Mouse (Mus musculus) CH12.LX (cell line): Measurements from ENCODE around the gene Mid1. TPM values are rescaled to one million over a fixed set of nuclear protein-coding genes. Genes with fewer than 3 reads are reported as not detected.
"Not testable (repeated sequence)": the region's sequence is repeated elsewhere in the genome, so short reads cannot be mapped to it uniquely, and the experiment has no call there.

Experiments
- DNase-seq: peaks from one replicate; pipeline ENCODE4 v3.0.0-alpha.2; 2013; ENCODE audit errors: extremely low read depth
- H3K27ac ChIP-seq: 2 replicates; pipeline ENCODE4 v1.5.1; 2012; ENCODE audit warnings: low read depth, mild to moderate bottlenecking, control low read depth, moderate library complexity; ENCODE audit not compliant: insufficient read depth
- H3K27me3 ChIP-seq: replicated peaks from 2 replicates; pipeline ENCODE3; 2012; ENCODE audit warnings: inconsistent platforms
- H3K36me3 ChIP-seq, 2 experiments: replicated peaks in 1 of 2; 2 replicates each; pipeline versions ENCODE3 to v1.6.1; 2012; ENCODE audit warnings: inconsistent platforms in 1 of 2, low read length in 1 of 2, mild to moderate bottlenecking in 1 of 2, mixed read lengths in 1 of 2, moderate library complexity in 1 of 2; ENCODE audit not compliant: control insufficient read depth in 1 of 2, insufficient read depth in 1 of 2
- H3K4me1 ChIP-seq, 2 experiments: 2 replicates each; pipeline ENCODE4 v1.6.1; 2012; ENCODE audit warnings: inconsistent platforms in 1 of 2, moderate library complexity in 1 of 2; ENCODE audit not compliant: insufficient read depth in 2 of 2, control insufficient read depth in 1 of 2
- H3K4me2 ChIP-seq: 2 replicates; pipeline ENCODE4 v1.6.1; 2012; ENCODE audit warnings: low read depth, mild to moderate bottlenecking, control low read depth; ENCODE audit not compliant: poor library complexity, insufficient read depth, severe bottlenecking
- H3K4me3 ChIP-seq, 3 experiments: fragments of 150-350 bp in 1 of 3; sonication (generic) in 1 of 3; replicated peaks in 1 of 3; 2 replicates each; pipeline versions ENCODE3 to v1.5.1; 2011 to 2012; ENCODE audit warnings: low read depth in 2 of 3, low read length in 2 of 3, mild to moderate bottlenecking in 2 of 3, moderate library complexity in 2 of 3, control low read depth in 1 of 3, improper control_type of control experiment in 1 of 3, inconsistent platforms in 1 of 3, mixed read lengths in 1 of 3; ENCODE audit not compliant: poor library complexity in 1 of 3
- H3K79me2 ChIP-seq: replicated peaks from 2 replicates; pipeline ENCODE4 v1.6.1; 2012; ENCODE audit warnings: mild to moderate bottlenecking, moderate library complexity; ENCODE audit not compliant: control insufficient read depth, poor library complexity, insufficient read depth, severe bottlenecking; ENCODE audit errors: extremely low read depth
- H3K9ac ChIP-seq: 2 replicates; pipeline ENCODE4 v1.6.1; 2012; ENCODE audit warnings: low read depth, mild to moderate bottlenecking, control low read depth, moderate library complexity; ENCODE audit not compliant: insufficient read depth
- H3K9me3 ChIP-seq: replicated peaks from 2 replicates; pipeline ENCODE3; 2012; ENCODE audit warnings: low read length, inconsistent platforms, mixed read lengths
- BHLHE40 ChIP-seq: IDR thresholded peaks from 2 replicates; pipeline ENCODE4 v1.6.1; 2011; ENCODE audit warnings: mild to moderate bottlenecking, low read depth, low read length, improper control_type of control experiment
- CTCF ChIP-seq, 2 experiments: IDR thresholded peaks in 1 of 2; conservative IDR thresholded peaks in 1 of 2; 2 replicates each; pipeline ENCODE4 v1.5.1; 2011 to 2012; ENCODE audit warnings: low read depth in 2 of 2, low read length in 2 of 2, improper control_type of control experiment in 1 of 2, inconsistent platforms in 1 of 2, mild to moderate bottlenecking in 1 of 2, moderate library complexity in 1 of 2
- EP300 ChIP-seq: IDR thresholded peaks from 2 replicates; pipeline ENCODE4 v1.6.1; 2011; ENCODE audit warnings: low read length, improper control_type of control experiment
- GABPA ChIP-seq: IDR thresholded peaks from 2 replicates; pipeline ENCODE4 v1.6.1; 2012; ENCODE audit warnings: low read depth, low read length, improper control_type of control experiment, inconsistent platforms; ENCODE audit not compliant: insufficient replicate concordance
- IRF4 ChIP-seq: IDR thresholded peaks from 2 replicates; pipeline ENCODE4 v1.6.1; 2014; ENCODE audit warnings: low read depth, mild to moderate bottlenecking, inconsistent platforms, low read length, improper control_type of control experiment
- KAT2A ChIP-seq: IDR thresholded peaks from 2 replicates; pipeline ENCODE4 v1.6.1; 2012; ENCODE audit warnings: low read length, improper control_type of control experiment, inconsistent platforms; ENCODE audit not compliant: insufficient replicate concordance
- MAX ChIP-seq: IDR thresholded peaks from 2 replicates; pipeline ENCODE4 v1.6.1; 2011; ENCODE audit warnings: low read length, improper control_type of control experiment
- MYC ChIP-seq: IDR thresholded peaks from 2 replicates; pipeline ENCODE4 v1.6.1; 2011; ENCODE audit warnings: low read depth, mild to moderate bottlenecking, improper control_type of control experiment, low read length
- PAX5 ChIP-seq: IDR thresholded peaks from 2 replicates; pipeline ENCODE4 v1.6.1; 2012; ENCODE audit warnings: low read length, inconsistent platforms, mixed read lengths
- POLR2AphosphoS2 ChIP-seq: IDR thresholded peaks from 2 replicates; pipeline ENCODE4 v1.6.1; 2011; ENCODE audit warnings: low read depth, low read length, improper control_type of control experiment
- RAD21 ChIP-seq: IDR thresholded peaks from 2 replicates; pipeline ENCODE4 v1.6.1; 2011; ENCODE audit warnings: low read depth, mild to moderate bottlenecking, low read length, improper control_type of control experiment, moderate library complexity
- RCOR1 ChIP-seq: conservative IDR thresholded peaks from 2 replicates; pipeline ENCODE4 v1.6.1; 2012; ENCODE audit warnings: low read depth, mild to moderate bottlenecking, inconsistent platforms, low read length, improper control_type of control experiment
- SIN3A ChIP-seq: IDR thresholded peaks from 2 replicates; pipeline ENCODE4 v1.6.1; 2012; ENCODE audit warnings: low read length, improper control_type of control experiment, inconsistent platforms
- SMC3 ChIP-seq: IDR thresholded peaks from 2 replicates; pipeline ENCODE4 v1.6.1; 2011; ENCODE audit warnings: low read depth, low read length, improper control_type of control experiment
- TCF12 ChIP-seq: IDR thresholded peaks from 2 replicates; pipeline ENCODE4 v1.6.1; 2014; ENCODE audit warnings: low read depth, mild to moderate bottlenecking, inconsistent platforms, low read length, improper control_type of control experiment
- UBTF ChIP-seq: IDR thresholded peaks from 2 replicates; pipeline ENCODE4 v1.6.1; 2012; ENCODE audit warnings: low read depth, mild to moderate bottlenecking, inconsistent platforms, low read length, improper control_type of control experiment, moderate library complexity
- ZKSCAN1 ChIP-seq: IDR thresholded peaks from 2 replicates; pipeline ENCODE4 v1.6.1; 2012; ENCODE audit warnings: low read depth, inconsistent platforms, low read length, improper control_type of control experiment, borderline replicate concordance
- ZMIZ1 ChIP-seq: IDR thresholded peaks from 2 replicates; pipeline ENCODE4 v1.6.1; 2012; ENCODE audit warnings: low read depth, mild to moderate bottlenecking, inconsistent platforms, low read length, improper control_type of control experiment
- ZNF384 ChIP-seq: IDR thresholded peaks from 2 replicates; pipeline ENCODE4 v1.6.1; 2012; ENCODE audit warnings: low read depth, low read length, improper control_type of control experiment, inconsistent platforms
- dilution Hi-C: fragments of 300-500 bp; cut with MboI; formaldehyde crosslinking; loops from 2 replicates; pipeline ENCODE4 v1.14.3; 2020; ENCODE audit warnings: low sequenced_read_pairs; ENCODE audit not compliant: extremely low pct_unique_long_range_greater_than_20kb, extremely low pct_ligation_motif_present
- in situ Hi-C: fragments of 300-500 bp; cut with MboI; formaldehyde crosslinking; loops from 3 replicates; pipeline ENCODE4 v1.14.3; 2019; ENCODE audit warnings: low sequenced_read_pairs, low pct_ligation_motif_present, low pct_unique_long_range_greater_than_20kb, mixed read lengths
- polyA plus RNA-seq: library from polyadenylated mRNA; unstranded; fragments of >175 nt; gene quantifications from 2 replicates; pipeline ENCODE4 v1.2.1, GENCODE M21; 2012; ENCODE audit warnings: low read depth; ENCODE audit not compliant: insufficient read length
- total RNA-seq, 2 experiments: library from RNA; depleted of rRNA; stranded (reverse); fragments of 300-350 nt in 1 of 2; fragments of >200 nt in 1 of 2; gene quantifications; 2 replicates each; pipeline ENCODE4 v1.2.3; 2012 to 2014

Mid1 gene
- total and polyA plus RNA-seq, 3 experiments, result 3.3 to 15.0 (median 6.2) TPM

- TF ChIP-seq EP300, result no peak
- TF ChIP-seq KAT2A, result no peak
- no peak for TF ChIP-seq SMC3
- no peak for TF ChIP-seq CTCF (conservative IDR thresholded peaks at IDR 0.05 in 1 of 2, IDR thresholded peaks at IDR 0.05 in 1 of 2; ENCODE audit: low read depth in 2 of 2, low read length in 2 of 2)
- no peak for TF ChIP-seq POLR2AphosphoS2
- TF ChIP-seq SIN3A, result no peak
- no peak for TF ChIP-seq ZMIZ1
- TF ChIP-seq IRF4, result no peak
- no peak for TF ChIP-seq PAX5
- no peak for TF ChIP-seq ZKSCAN1
- no peak for TF ChIP-seq UBTF
- TF ChIP-seq RCOR1, result no peak
- in situ Hi-C loops (no loop called here), dilution Hi-C loops (no loop called here)
- Histone ChIP-seq H3K36me3 (peaks cover 5 to 30% of the 10 kb centered on the region in 2 experiments), H3K27ac (no peak overlapping the region), H3K9me3 (no peaks in the 10 kb centered on the region), H3K79me2 (no peaks in the 10 kb centered on the region), H3K4me2 (no peak overlapping the region), H3K4me3 (no peak overlapping the region), H3K27me3 (no peaks in the 10 kb centered on the region), H3K4me1 (no peaks in the 10 kb centered on the region), H3K9ac (no peak overlapping the region)
- DNase-seq, result no peak
Measured at GRCm38 (mm10) chrX:169950596-169950995, 265.6 kb downstream of the Mid1 start.

GRCm38 (mm10) chrX:169969337-169969736 is 284.3 kb downstream of the Mid1 start:
- Histone ChIP-seq H3K9ac (no peak overlapping the region), H3K9me3 (peaks cover 13% of the 10 kb centered on the region), H3K27me3 (no peaks in the 10 kb centered on the region), H3K4me3 (no peak overlapping the region), H3K4me1 (peaks cover 12 to 26% of the 10 kb centered on the region in 2 experiments)
- dilution Hi-C loops, result no loop called here
- TF ChIP-seq MYC (no peak), GABPA (no peak), ZNF384 (no peak), TCF12 (no peak), BHLHE40 (no peak), RAD21 (no peak), EP300 (no peak), SIN3A (no peak), MAX (no peak)
- TF ChIP-seq, all 38 proteins: peak for 0
- H3K36me3 ChIP-seq, result peaks cover 9 to 27% of the 10 kb centered on the region in 2 experiments
- no peak overlapping the region for H3K4me2 ChIP-seq
- no peak for DNase-seq
- H3K27ac ChIP-seq, result no peak overlapping the region
- H3K79me2 ChIP-seq, result no peaks in the 10 kb centered on the region
- in situ Hi-C loops, result no loop called here

GRCm38 (mm10) chrX:169969765-169970164 is 284.8 kb downstream of the Mid1 start:
- H3K79me2 ChIP-seq, H3K4me2 ChIP-seq, dilution Hi-C loops, DNase-seq, H3K27ac ChIP-seq, H3K9ac ChIP-seq, in situ Hi-C loops, H3K4me3 ChIP-seq, H3K27me3 ChIP-seq: not testable (repeated sequence)
- peaks cover 16 to 30% of the 10 kb centered on the region in 2 experiments for H3K4me1 ChIP-seq
- peaks cover 13% of the 10 kb centered on the region for H3K9me3 ChIP-seq
- H3K36me3 ChIP-seq, result peaks cover 11 to 28% of the 10 kb centered on the region in 2 experiments

GRCm38 (mm10) chrX:169970546-169970945 is 285.5 kb downstream of the Mid1 start:
- Histone ChIP-seq H3K4me1 (peaks cover 17 to 38% of the 10 kb centered on the region in 2 experiments), H3K9me3 (peaks cover 14% of the 10 kb centered on the region), H3K36me3 (peaks cover 9 to 29% of the 10 kb centered on the region in 2 experiments)
- dilution Hi-C loops, H3K27ac ChIP-seq, H3K4me3 ChIP-seq, DNase-seq, in situ Hi-C loops, H3K4me2 ChIP-seq, H3K27me3 ChIP-seq, H3K9ac ChIP-seq, H3K79me2 ChIP-seq: not testable (repeated sequence)
